Mouse (Mus musculus) midbrain, embryonic 13.5 days (tissue): Measurements from ENCODE around the gene Atmin. TPM values are rescaled to one million over a fixed set of nuclear protein-coding genes. Genes with fewer than 3 reads are reported as not detected.

ENCODE experiments used
- ATAC-seq: fragments of 200-750 bp; cut with Nextera tagmentation; 2 replicates; pipeline ENCODE4 v1.8.0; 2017; ENCODE audit warnings: mild to moderate bottlenecking, moderate TSS enrichment, moderate library complexity
- H3K27ac ChIP-seq: fragments of 300-500 bp; sonication (generic); 2 replicates; pipeline ENCODE4 v1.5.1; 2015; ENCODE audit warnings: inconsistent platforms, mild to moderate bottlenecking, moderate library complexity
- H3K27me3 ChIP-seq: fragments of 300-500 bp; sonication (generic); 2 replicates; pipeline ENCODE4 v1.6.1; 2015; ENCODE audit warnings: mild to moderate bottlenecking, inconsistent platforms
- H3K36me3 ChIP-seq: fragments of 300-500 bp; sonication (generic); 2 replicates; pipeline ENCODE4 v1.6.1; 2015; ENCODE audit warnings: mild to moderate bottlenecking, inconsistent platforms
- H3K4me1 ChIP-seq: fragments of 300-500 bp; sonication (generic); replicated peaks from 2 replicates; pipeline ENCODE4 v1.6.1; 2015; ENCODE audit warnings: inconsistent platforms
- H3K4me2 ChIP-seq: fragments of 300-500 bp; sonication (generic); replicated peaks from 2 replicates; pipeline ENCODE4 v1.6.1; 2015; ENCODE audit warnings: moderate library complexity, mild to moderate bottlenecking, inconsistent platforms
- H3K4me3 ChIP-seq: fragments of 300-500 bp; sonication (generic); replicated peaks from 2 replicates; pipeline ENCODE4 v1.5.1; 2015; ENCODE audit warnings: mild to moderate bottlenecking, inconsistent platforms
- H3K9ac ChIP-seq: fragments of 300-500 bp; sonication (generic); replicated peaks from 2 replicates; pipeline ENCODE4 v1.6.1; 2015; ENCODE audit warnings: mild to moderate bottlenecking, inconsistent platforms
- H3K9me3 ChIP-seq: fragments of 300-500 bp; sonication (generic); 2 replicates; pipeline ENCODE4 v1.6.1; 2016; ENCODE audit warnings: mild to moderate bottlenecking, inconsistent platforms
- WGBS: fragments of 180-500 bp; shearing (Covaris S2); methylation state at CpG from one replicate; pipeline ENCODE4 v1.1.7; 2015; 5-methylcytosine and 5-hydroxymethylcytosine counted together
- polyA plus RNA-seq: library from polyadenylated mRNA; unstranded; fragments of >200 nt; fragmentation: Nextera tagmentation; extraction: Ambion mirVana; gene quantifications from 2 replicates; pipeline ENCODE4 v1.2.1, GENCODE M21; 2015

Atmin gene
- 18.1 and 20.1 TPM in 2 replicates for polyA plus RNA-seq

DNA sequence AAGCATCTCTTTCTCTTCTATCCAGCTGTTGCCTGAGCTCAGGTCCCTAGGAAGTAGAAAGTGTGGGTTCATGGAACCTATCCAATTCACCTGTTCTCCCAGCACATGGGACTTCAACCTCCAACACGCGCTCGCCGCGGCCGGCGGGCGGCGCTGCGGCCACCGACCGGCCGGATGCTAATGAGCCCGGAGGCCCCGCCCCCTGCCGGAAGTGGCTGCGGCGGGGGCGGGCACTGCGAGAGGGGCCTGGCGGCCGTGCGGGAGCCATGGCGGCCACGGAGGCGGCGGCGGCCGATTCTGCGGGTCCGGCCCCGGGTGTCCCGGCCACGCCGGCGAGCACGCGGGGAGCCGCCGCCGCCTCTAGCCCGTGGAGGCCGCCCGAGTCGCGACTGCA lies at the start of gene Atmin:
Gene Atmin, plus strand, starts transcription at position 233 of the 394 bp plus-strand sequence.
- Histone ChIP-seq H3K9ac (peak within 1 kb of the TSS; percentile 93), H3K36me3 (0 out of 2 replicates have a peak, but pooled peaks cover 2% of the 10 kb centered on the region), H3K4me3 (peak within 1 kb of the TSS; percentile 90), H3K27ac (peak within 1 kb of the TSS; percentile 56), H3K27me3 (no peaks in the 10 kb centered on the region), H3K9me3 (no peaks in the 10 kb centered on the region), H3K4me1 (peaks cover 31% of the 10 kb centered on the region), H3K4me2 (peak within 1 kb of the TSS; percentile 97)
- ATAC-seq: peak; percentile 88
- WGBS: under 1% methylated on average over 38 of the region's 46 CpGs

DNA sequence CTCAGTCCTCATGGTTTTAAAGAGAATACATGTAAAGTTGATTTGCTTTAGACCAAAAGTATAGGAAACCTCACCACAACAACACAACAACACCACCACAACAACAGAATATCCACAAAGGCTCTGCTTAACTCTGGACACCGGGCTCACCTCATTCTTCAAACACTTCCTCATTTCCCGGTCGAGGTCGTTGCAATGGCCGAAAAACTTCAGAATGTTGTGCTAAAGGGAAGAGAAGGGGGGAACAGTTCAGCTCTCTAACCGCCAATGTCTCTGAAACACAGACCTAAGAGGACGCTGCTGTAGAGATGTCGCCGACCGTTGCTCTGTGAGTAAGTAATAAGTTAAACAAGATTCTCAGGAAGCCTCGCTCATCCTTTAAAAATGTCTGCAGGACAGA lies 49.3 kb upstream of the Atmin start:
- no peaks in the 10 kb centered on the region for H3K4me1 ChIP-seq
- no peaks in the 10 kb centered on the region for H3K27me3 ChIP-seq
- no peak overlapping the region for H3K4me2 ChIP-seq
- H3K4me3 ChIP-seq: no peak overlapping the region
- peaks cover 14% of the 10 kb centered on the region for H3K36me3 ChIP-seq
- no peak overlapping the region for H3K9ac ChIP-seq
- no peaks in the 10 kb centered on the region for H3K9me3 ChIP-seq
- 94% methylated on average over 11 of the region's 11 CpGs for WGBS
- H3K27ac ChIP-seq: no peak overlapping the region
- ATAC-seq: no peak

DNA sequence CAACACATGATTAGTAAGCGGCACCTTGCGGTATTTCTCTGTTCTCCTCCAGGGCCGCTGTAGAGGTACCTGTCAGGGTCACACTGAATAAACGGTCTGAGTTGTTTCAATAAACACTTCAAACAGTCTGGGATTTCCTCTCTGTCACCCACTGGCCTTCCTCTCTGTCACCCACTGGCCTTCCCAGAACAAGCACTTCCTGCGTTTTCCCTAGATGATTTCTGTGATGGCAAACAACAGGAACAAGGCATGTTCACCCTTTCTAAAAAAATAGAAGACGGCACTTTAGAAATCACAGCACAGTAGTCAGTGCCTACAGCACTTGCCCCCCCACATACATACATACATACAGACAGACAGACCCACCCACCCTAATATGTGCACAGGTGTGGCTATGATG lies 47.7 kb upstream of the Atmin start:
- no peak for ATAC-seq
- no peak overlapping the region for H3K4me2 ChIP-seq
- H3K9me3 ChIP-seq: no peaks in the 10 kb centered on the region
- H3K36me3 ChIP-seq: peaks cover 14% of the 10 kb centered on the region
- H3K9ac ChIP-seq: no peak overlapping the region
- H3K4me1 ChIP-seq: no peaks in the 10 kb centered on the region
- no peak overlapping the region for H3K27ac ChIP-seq
- no peak overlapping the region for H3K4me3 ChIP-seq
- no peaks in the 10 kb centered on the region for H3K27me3 ChIP-seq
- 92% methylated on average over 6 of the region's 6 CpGs for WGBS

DNA sequence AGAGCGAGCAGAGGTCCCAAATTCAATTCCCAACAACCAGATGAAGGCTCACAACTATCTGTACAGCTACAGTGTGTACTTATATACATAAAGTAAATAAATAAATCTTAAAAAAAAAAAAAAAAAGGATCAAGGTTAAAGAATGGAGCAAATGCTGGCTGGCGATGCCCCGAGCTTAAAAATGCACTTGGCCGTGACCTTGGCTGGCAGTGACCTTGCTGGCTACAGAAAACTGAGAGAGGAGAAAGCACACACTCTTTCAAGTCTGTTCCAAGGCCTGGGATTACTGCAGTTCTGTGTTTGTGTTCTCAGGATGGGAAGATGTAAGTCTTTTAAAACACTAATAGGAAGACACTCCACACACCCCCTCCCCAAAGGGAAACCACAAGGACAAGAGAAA lies 38.5 kb upstream of the Atmin start:
- no peaks in the 10 kb centered on the region for H3K4me1 ChIP-seq
- peaks cover 12% of the 10 kb centered on the region; the same call in 1 of the 2 replicates for H3K36me3 ChIP-seq
- no peak overlapping the region for H3K27ac ChIP-seq
- H3K4me2 ChIP-seq: no peak overlapping the region
- H3K4me3 ChIP-seq: no peak overlapping the region
- WGBS: 93% methylated on average over 4 of the region's 4 CpGs
- H3K27me3 ChIP-seq: no peaks in the 10 kb centered on the region
- H3K9ac ChIP-seq: no peak overlapping the region
- H3K9me3 ChIP-seq: no peaks in the 10 kb centered on the region
- ATAC-seq: no peak

DNA sequence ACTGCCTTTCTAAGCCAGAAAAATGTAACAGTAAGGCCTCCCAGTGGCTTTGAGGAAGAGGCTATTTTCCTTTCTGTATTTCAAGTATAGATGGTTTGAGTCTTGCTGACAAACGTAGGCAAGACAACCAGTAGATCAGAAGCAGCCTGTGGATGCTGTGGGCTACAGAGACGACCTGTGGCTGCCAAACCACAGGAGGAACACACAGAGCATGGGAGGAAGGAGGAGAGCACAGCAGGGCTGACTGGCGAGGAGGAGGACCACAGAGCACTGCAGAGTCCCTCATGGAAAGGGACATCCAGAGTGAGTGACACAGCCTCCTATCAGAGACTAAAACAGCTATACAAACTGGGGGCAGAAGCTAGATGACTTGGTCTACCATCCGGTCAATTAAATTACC lies 37.9 kb upstream of the Atmin start:
- no peaks in the 10 kb centered on the region for H3K4me1 ChIP-seq
- no peaks in the 10 kb centered on the region for H3K9me3 ChIP-seq

GRCm38 (mm10) chr8:116905836-116906235 lies 37.4 kb upstream of the Atmin start:
- peaks cover 13% of the 10 kb centered on the region; the same call in 1 of the 2 replicates for H3K36me3 ChIP-seq
- H3K9ac ChIP-seq: no peak overlapping the region
- H3K4me2 ChIP-seq: no peak overlapping the region
- no peaks in the 10 kb centered on the region for H3K27me3 ChIP-seq
- 95% methylated on average over 4 of the region's 4 CpGs for WGBS
- no peaks in the 10 kb centered on the region for H3K9me3 ChIP-seq
- H3K4me3 ChIP-seq: no peak overlapping the region
- no peak overlapping the region for H3K27ac ChIP-seq
- no peak for ATAC-seq
- no peaks in the 10 kb centered on the region for H3K4me1 ChIP-seq

More for the DNA sequence above, 37.9 kb upstream of the Atmin start:
- Histone ChIP-seq H3K27ac (no peak overlapping the region), H3K27me3 (no peaks in the 10 kb centered on the region), H3K9ac (no peak overlapping the region), H3K4me3 (no peak overlapping the region), H3K36me3 (peaks cover 12% of the 10 kb centered on the region; the same call in 1 of the 2 replicates), H3K4me2 (no peak overlapping the region)
- WGBS: 94% methylated on average over 4 of the region's 4 CpGs
- ATAC-seq: no peak

DNA sequence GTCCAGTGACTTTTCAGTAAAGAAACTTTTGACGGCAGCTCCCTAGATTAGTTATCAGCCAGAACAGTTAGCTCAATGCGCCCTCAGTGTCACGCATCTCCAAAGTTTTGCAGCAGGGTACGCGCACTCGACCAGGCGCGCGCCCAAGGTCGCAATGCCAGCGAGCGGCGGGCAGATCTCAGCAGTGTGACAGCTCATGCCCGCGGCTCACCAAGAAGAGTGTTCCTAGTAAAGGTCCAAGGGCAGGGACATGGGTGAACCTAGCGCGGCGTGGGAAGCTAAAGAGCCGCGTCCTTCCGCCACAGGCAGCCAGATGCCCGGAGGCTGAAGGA lies 22.2 kb upstream of the Atmin start:
- under 1% methylated on average over 22 of the region's 22 CpGs for WGBS
- peak overlapping the region; percentile 86 for H3K27ac ChIP-seq

DNA sequence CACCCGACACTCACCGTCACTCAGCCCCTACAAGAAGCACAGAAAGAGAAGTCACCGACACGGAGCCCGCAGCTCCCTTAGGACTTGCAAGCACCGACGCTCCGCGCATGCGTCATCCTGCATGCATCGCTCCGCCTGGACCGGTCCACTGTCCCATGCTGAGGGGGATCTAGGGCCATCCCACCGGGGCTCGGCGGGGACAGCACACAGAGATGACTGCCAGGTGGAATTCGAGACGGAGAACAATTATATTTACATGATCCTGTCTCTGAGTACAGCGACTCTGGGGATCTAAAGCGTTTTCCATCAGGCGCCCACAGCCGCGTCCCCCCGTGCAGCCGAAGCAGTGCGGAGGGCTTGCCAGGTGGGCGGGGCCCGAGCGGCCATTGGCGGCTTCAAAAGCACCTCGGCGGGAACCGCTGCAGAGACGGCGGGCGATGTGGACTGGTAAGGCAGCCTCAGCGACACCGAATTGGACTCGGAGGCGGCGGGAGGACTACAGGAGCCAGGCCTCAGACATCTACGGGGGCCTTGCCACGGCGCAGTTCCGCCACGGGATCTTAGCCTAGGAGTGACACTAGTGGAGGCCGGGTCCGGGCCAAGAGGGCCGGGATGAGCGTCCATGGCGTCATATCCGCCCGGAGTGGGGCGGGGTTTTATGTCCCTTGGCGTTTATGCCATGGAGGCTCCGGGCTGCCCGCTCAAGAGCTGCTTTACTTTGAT lies 21.7 kb upstream of the Atmin start, which contains the start of the genes Cmc2 and Cenpn:
Gene Cmc2, minus strand, starts transcription at position 119 of the 723 bp plus-strand sequence.
Gene Cenpn, plus strand, starts transcription at position 394 of the 723 bp plus-strand sequence.
- peak within 1 kb of the TSS; percentile 75 for H3K4me2 ChIP-seq
- peak within 1 kb of the TSS; percentile 86 for H3K27ac ChIP-seq
- H3K9ac ChIP-seq: peak within 1 kb of the TSS; percentile 74
- 0 out of 2 replicates have a peak, but pooled peaks cover 3% of the 10 kb centered on the region for H3K36me3 ChIP-seq
- H3K9me3 ChIP-seq: no peaks in the 10 kb centered on the region
- peak; percentile 96 for ATAC-seq
- no peaks in the 10 kb centered on the region for H3K27me3 ChIP-seq
- H3K4me3 ChIP-seq: peak within 1 kb of the TSS; percentile 73
- H3K4me1 ChIP-seq: peaks cover 17% of the 10 kb centered on the region
- under 1% methylated on average over 57 of the region's 57 CpGs for WGBS

More for the DNA sequence above, 22.2 kb upstream of the Atmin start:
- Histone ChIP-seq H3K4me1 (peaks cover 17% of the 10 kb centered on the region), H3K9ac (peak overlapping the region; percentile 74), H3K4me3 (peak overlapping the region; percentile 73), H3K9me3 (no peaks in the 10 kb centered on the region), H3K4me2 (peak overlapping the region; percentile 75), H3K27me3 (no peaks in the 10 kb centered on the region), H3K36me3 (0 out of 2 replicates have a peak, but pooled peaks cover 8% of the 10 kb centered on the region)
- peak; percentile 76 for ATAC-seq

DNA sequence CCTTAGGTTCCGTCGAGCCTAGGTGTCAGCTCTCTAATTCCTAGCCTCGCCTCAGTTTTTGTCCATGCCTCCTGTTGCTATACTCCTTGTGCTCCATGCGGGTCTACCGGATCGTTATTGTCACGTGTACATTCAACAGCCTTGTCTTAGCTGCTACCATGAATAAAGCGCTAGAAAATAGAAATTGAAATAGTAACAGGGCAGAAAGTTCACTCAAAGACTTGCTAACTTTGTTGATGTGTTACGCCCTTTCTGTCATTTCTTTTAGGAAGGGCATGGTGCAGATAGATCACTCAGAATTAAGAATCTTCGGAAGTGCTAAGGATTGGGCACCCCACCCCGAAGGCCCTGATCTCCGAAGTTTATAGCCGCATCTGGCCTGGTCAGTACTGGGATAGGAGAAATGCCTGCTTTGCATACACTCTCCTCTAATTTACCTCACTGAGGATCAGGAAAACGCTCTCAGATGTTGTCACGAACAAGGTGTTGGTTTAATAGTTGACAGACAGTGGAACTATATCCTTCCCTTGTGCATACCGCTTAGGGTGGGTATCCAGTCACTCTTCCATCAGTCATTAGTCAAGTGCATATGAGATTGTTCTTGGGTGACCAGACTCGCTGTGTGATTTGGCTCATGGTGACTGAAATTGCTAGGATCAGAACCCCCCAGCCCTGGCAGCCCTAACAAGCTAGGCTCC lies 21.0 kb upstream of the Atmin start:
- Histone ChIP-seq H3K9ac (peak overlapping the region; percentile 74), H3K27me3 (no peaks in the 10 kb centered on the region), H3K4me1 (peaks cover 17% of the 10 kb centered on the region), H3K9me3 (no peaks in the 10 kb centered on the region), H3K4me3 (peak overlapping the region; percentile 73), H3K27ac (no peak overlapping the region), H3K4me2 (peak overlapping the region; percentile 75), H3K36me3 (peaks cover 5% of the 10 kb centered on the region)
- peak; percentile 13; the same call in 1 of the 2 replicates for ATAC-seq
- WGBS: 36% methylated on average over 17 of the region's 17 CpGs

- no peak overlapping the region for H3K9ac ChIP-seq
- no peak overlapping the region for H3K4me3 ChIP-seq
- no peaks in the 10 kb centered on the region for H3K27me3 ChIP-seq
- peaks cover 10% of the 10 kb centered on the region for H3K36me3 ChIP-seq
- H3K4me1 ChIP-seq: peaks cover 17% of the 10 kb centered on the region
- WGBS: 92% methylated on average over 8 of the region's 8 CpGs
- no peaks in the 10 kb centered on the region for H3K9me3 ChIP-seq
- H3K4me2 ChIP-seq: no peak overlapping the region
- no peak for ATAC-seq
- H3K27ac ChIP-seq: no peak overlapping the region
Measured at GRCm38 (mm10) chr8:116923526-116923925, 19.7 kb upstream of the Atmin start.

DNA sequence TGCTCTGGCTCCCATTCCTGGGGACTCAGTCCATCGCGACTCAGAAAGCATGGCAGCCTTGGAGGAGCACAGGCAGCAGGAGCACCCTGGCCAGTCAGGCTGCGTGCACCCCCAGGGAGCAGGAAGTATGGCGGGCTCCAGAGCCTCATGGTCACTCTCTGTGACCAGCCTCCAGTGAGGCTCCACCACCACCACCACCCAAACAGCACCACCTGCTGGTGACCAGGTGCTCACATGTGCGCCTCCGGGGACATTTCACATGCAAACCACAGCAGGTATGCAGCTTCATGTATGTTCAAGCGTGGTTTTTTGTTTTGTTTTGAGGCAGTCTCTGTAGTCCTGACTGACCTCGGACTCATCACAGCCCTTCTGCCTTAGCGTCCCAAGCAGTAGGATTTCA lies 15.3 kb upstream of the Atmin start:
- peaks cover 27% of the 10 kb centered on the region for H3K36me3 ChIP-seq
- H3K27ac ChIP-seq: no peak overlapping the region
- WGBS: 85% methylated on average over 9 of the region's 9 CpGs
- H3K9ac ChIP-seq: no peak overlapping the region
- no peak overlapping the region for H3K4me2 ChIP-seq
- H3K27me3 ChIP-seq: no peaks in the 10 kb centered on the region
- no peak overlapping the region for H3K4me3 ChIP-seq
- no peak for ATAC-seq
- H3K9me3 ChIP-seq: no peaks in the 10 kb centered on the region
- no peaks in the 10 kb centered on the region for H3K4me1 ChIP-seq

DNA sequence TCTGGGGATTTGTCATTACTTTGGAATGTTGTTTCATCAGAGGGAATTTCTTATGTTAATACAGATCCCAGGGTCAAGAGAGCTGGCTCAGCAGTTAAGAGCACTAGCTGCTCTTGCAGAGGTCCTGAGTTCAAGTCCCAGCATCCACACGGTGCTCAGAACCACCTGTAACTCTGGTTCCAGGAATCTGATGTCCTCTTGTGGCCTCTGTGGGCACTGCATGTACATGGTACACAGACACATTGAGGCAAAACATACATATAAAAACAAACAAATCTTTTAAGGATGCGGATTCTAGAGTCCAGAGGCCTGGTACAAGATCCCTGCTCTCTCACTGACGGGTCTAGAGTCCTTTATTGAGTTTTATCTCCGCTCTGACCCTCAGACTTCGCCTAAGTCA lies 14.6 kb upstream of the Atmin start:
- no peak for ATAC-seq
- peaks cover 34% of the 10 kb centered on the region for H3K36me3 ChIP-seq

More for the DNA sequence above, 14.6 kb upstream of the Atmin start:
- no peak overlapping the region for H3K4me2 ChIP-seq
- H3K9ac ChIP-seq: no peak overlapping the region
- H3K9me3 ChIP-seq: no peaks in the 10 kb centered on the region
- no peaks in the 10 kb centered on the region for H3K27me3 ChIP-seq
- no peak overlapping the region for H3K4me3 ChIP-seq
- H3K27ac ChIP-seq: no peak overlapping the region
- H3K4me1 ChIP-seq: no peaks in the 10 kb centered on the region
- WGBS: 94% methylated on average over 5 of the region's 5 CpGs
